Mouse (Mus musculus) liver, adult 2 months (tissue): ENCODE data around the gene Nkpd1. TPM values are rescaled to one million over a fixed set of nuclear protein-coding genes. Genes with fewer than 3 reads are reported as not detected.

ENCODE experiments used
- DNase-seq: peaks from one replicate; pipeline ENCODE4 v3.0.0-alpha.2; 2011; ENCODE audit warnings: low read depth, low spot score; ENCODE audit errors: extremely low read depth
- H3K27ac ChIP-seq: fragments of 200-500 bp; replicated peaks from 2 replicates; pipeline ENCODE4 v1.5.1; 2012; ENCODE audit warnings: low read depth, mild to moderate bottlenecking, control low read depth, inconsistent platforms, low read length; ENCODE audit not compliant: insufficient read depth
- H3K27me3 ChIP-seq: fragments of 200-500 bp; 2 replicates; pipeline ENCODE4 v1.6.1; 2012; ENCODE audit warnings: mild to moderate bottlenecking, moderate library complexity, low read length, inconsistent platforms; ENCODE audit not compliant: control insufficient read depth, insufficient read depth
- H3K36me3 ChIP-seq: fragments of 200-500 bp; 2 replicates; pipeline ENCODE4 v1.6.1; 2012; ENCODE audit warnings: low read length, inconsistent platforms; ENCODE audit not compliant: control insufficient read depth, insufficient read depth
- H3K4me1 ChIP-seq: fragments of 200-500 bp; 2 replicates; pipeline ENCODE4 v1.6.1; 2011; ENCODE audit warnings: low read length; ENCODE audit not compliant: control insufficient read depth, insufficient read depth
- H3K4me3 ChIP-seq: fragments of 200-500 bp; 2 replicates; pipeline ENCODE4 v1.5.1; 2011; ENCODE audit warnings: low read depth, mild to moderate bottlenecking, control low read depth, low read length, moderate library complexity; ENCODE audit not compliant: insufficient read depth
- H3K79me2 ChIP-seq: fragments of 200-500 bp; 2 replicates; pipeline ENCODE4 v1.6.1; 2012; ENCODE audit warnings: inconsistent platforms, mild to moderate bottlenecking, low read length, moderate library complexity; ENCODE audit not compliant: control insufficient read depth, insufficient read depth
- H3K9ac ChIP-seq: fragments of 200-500 bp; 2 replicates; pipeline ENCODE4 v1.6.1; 2012; ENCODE audit warnings: low read depth, mild to moderate bottlenecking, control low read depth, inconsistent platforms, low read length
- CTCF ChIP-seq: fragments of 200-500 bp; IDR thresholded peaks from 2 replicates; pipeline ENCODE4 v1.5.1; 2011; ENCODE audit warnings: low read depth, low read length, control low read depth
- POLR2A ChIP-seq: fragments of 200-500 bp; IDR thresholded peaks from 2 replicates; pipeline ENCODE4 v1.6.1; 2011; ENCODE audit warnings: low read length, control low read depth; ENCODE audit not compliant: insufficient read depth; ENCODE audit errors: extremely low read depth
- WGBS: fragments of 180-500 bp; shearing (Covaris S2); methylation state at CpG from one replicate; pipeline ENCODE4 v1.1.7; 2018; 5-methylcytosine and 5-hydroxymethylcytosine counted together
- polyA plus RNA-seq: library from polyadenylated mRNA; depleted of rRNA; stranded (reverse); fragments of >200 nt; gene quantifications from 2 replicates; pipeline ENCODE4 v1.2.3, GENCODE M21; 2012
- total RNA-seq: library from RNA; depleted of rRNA; stranded (reverse); fragments of >200 nt; gene quantifications from 2 replicates; pipeline ENCODE4 v1.2.3, GENCODE M21; 2014

The Nkpd1 gene
- total and polyA plus RNA-seq, 2 experiments = not detected

- Histone ChIP-seq H3K27ac (no peak overlapping the region), H3K4me1 (peaks cover 16% of the 10 kb centered on the region), H3K9ac (no peak overlapping the region), H3K36me3 (no peaks in the 10 kb centered on the region), H3K79me2 (peaks cover 75% of the 10 kb centered on the region), H3K4me3 (no peak overlapping the region), H3K27me3 (no peaks in the 10 kb centered on the region)
- WGBS = 63% methylated on average over 8 of the region's 8 CpGs
- TF ChIP-seq POLR2A (no peak), CTCF (no peak)
- no peak for DNase-seq
These were observed 24.6 kb downstream of the Nkpd1 start for GRCm38 (mm10) chr7:19542155-19542691.

DNA sequence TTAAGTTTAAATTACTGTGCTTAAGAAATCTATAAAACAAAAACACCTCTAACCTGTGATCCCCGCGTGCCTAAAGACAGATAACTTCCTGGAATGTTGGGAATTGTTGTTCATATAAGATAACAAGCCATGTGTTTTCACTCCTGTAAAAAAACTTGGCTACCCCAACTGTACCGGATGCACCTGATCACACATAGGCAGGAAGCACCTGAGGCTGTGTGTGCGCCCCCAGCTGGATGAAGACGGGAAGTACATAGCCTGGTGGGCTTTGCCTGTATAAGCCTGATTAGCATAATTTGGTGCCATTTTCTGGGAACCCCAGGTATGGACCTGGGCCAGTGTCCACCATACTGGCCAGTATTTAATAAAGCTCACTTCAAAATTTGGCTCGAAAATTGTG, 25.9 kb downstream of the Nkpd1 start:
- Histone ChIP-seq H3K79me2 (peaks cover 77% of the 10 kb centered on the region), H3K4me1 (peaks cover 28% of the 10 kb centered on the region), H3K27me3 (no peaks in the 10 kb centered on the region), H3K4me3 (no peak overlapping the region), H3K9ac (no peak overlapping the region), H3K27ac (no peak overlapping the region), H3K36me3 (no peaks in the 10 kb centered on the region)
- 64% methylated on average over 6 of the region's 6 CpGs for WGBS
- no peak for TF ChIP-seq POLR2A
- peak; percentile 69 for TF ChIP-seq CTCF
- DNase-seq = no peak

DNA sequence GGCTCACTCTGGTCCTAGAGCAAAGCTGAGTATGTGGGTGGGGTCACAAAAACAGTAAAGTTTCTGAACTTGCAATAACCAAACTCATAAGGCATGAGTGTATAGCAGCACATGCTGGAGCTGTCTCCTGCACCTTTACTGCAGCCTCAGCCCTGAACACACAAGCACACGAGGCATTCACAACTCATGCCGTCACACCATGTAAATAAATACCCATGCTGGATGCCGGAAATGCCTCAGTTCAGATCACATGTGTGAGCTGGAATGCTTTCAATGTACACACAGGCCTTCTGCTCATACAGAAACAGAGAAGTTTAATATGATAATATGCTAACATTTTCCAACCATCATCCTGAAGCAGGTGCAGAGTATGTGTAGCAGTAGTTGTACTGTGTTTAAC, 28.4 kb downstream of the Nkpd1 start:
- Histone ChIP-seq H3K9ac (no peak overlapping the region), H3K4me3 (no peak overlapping the region), H3K79me2 (peaks cover 83% of the 10 kb centered on the region), H3K4me1 (peaks cover 28% of the 10 kb centered on the region), H3K27ac (no peak overlapping the region), H3K27me3 (no peaks in the 10 kb centered on the region), H3K36me3 (no peaks in the 10 kb centered on the region)
- DNase-seq = peak; percentile 40
- 16% methylated on average over 3 of the region's 3 CpGs for WGBS
- TF ChIP-seq POLR2A (no peak), CTCF (no peak)

GRCm38 (mm10) chr7:19547344-19547969, 29.8 kb downstream of the Nkpd1 start:
- Histone ChIP-seq H3K27ac (no peak overlapping the region), H3K36me3 (no peaks in the 10 kb centered on the region), H3K4me1 (peaks cover 35% of the 10 kb centered on the region)

GRCm38 (mm10) chr7:19549394-19549793, 31.8 kb downstream of the Nkpd1 start:
- no peak for TF ChIP-seq POLR2A
- no peak for TF ChIP-seq CTCF
- Histone ChIP-seq H3K4me1 (peaks cover 49% of the 10 kb centered on the region), H3K79me2 (peaks cover 75% of the 10 kb centered on the region), H3K27ac (no peak overlapping the region), H3K27me3 (no peaks in the 10 kb centered on the region), H3K9ac (no peak overlapping the region), H3K36me3 (no peaks in the 10 kb centered on the region), H3K4me3 (no peak overlapping the region)
- no peak for DNase-seq
- 86% methylated on average over 10 of the region's 10 CpGs for WGBS

More at GRCm38 (mm10) chr7:19547344-19547969, 29.8 kb downstream of the Nkpd1 start:
- 21% methylated on average over 2 of the region's 2 CpGs for WGBS
- Histone ChIP-seq H3K27me3 (no peaks in the 10 kb centered on the region), H3K79me2 (peaks cover 83% of the 10 kb centered on the region), H3K9ac (no peak overlapping the region), H3K4me3 (no peak overlapping the region)
- TF ChIP-seq CTCF (no peak), POLR2A (no peak)
- peak; percentile 53 for DNase-seq

DNA sequence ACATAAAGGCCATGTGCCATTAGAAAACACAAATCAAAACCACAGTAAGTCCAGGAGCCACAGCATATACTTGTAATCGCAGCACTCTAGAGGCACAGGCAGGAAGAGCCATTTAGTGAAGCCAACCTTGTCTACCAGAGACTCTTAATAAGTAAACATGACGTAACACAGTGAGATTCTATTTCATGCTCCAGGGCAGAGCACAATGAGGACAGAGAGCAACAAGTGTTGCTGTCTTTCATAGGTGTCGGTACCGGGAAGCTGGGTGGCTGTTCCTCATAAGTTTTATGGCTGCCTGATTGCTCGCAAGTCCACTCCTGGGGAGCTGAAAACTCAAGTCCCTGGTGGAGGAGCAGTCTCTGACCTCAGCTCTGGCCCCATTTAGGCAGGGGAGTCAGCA, 34.0 kb downstream of the Nkpd1 start:
- H3K36me3 ChIP-seq = 0 out of 2 replicates have a peak, but pooled peaks cover 2% of the 10 kb centered on the region
- no peaks in the 10 kb centered on the region for H3K27me3 ChIP-seq
- TF ChIP-seq CTCF (no peak), POLR2A (no peak)
- H3K27ac ChIP-seq = peak overlapping the region; percentile 65
- H3K4me3 ChIP-seq = no peak overlapping the region
- peaks cover 44% of the 10 kb centered on the region for H3K4me1 ChIP-seq
- no peak overlapping the region for H3K9ac ChIP-seq
- DNase-seq = peak; percentile 82
- H3K79me2 ChIP-seq = peaks cover 75% of the 10 kb centered on the region
- WGBS = 26% methylated on average over 5 of the region's 5 CpGs
